Mouse (Mus musculus): Measurements from ENCODE around the gene Kremen1. TPM values are rescaled to one million over a fixed set of nuclear protein-coding genes. Genes with fewer than 3 reads are reported as not detected.

The Kremen1 gene
- polyA plus RNA-seq, 1 experiment: 9.4 TPM

- Histone ChIP-seq H3K4me1 (ENCODE audit: control insufficient read depth, insufficient read depth, insufficient read length) (no peaks in the 10 kb centered on the region), H3K27ac (ENCODE audit: insufficient read depth, low read length) (no peak overlapping the region), H3K36me3 (ENCODE audit: control insufficient read depth, insufficient read depth, low read length) (no peaks in the 10 kb centered on the region), H3K27me3 (ENCODE audit: control insufficient read depth, insufficient read depth, low read length) (no peaks in the 10 kb centered on the region), H3K4me3 (ENCODE audit: extremely low read depth, insufficient read depth, insufficient read length) (no peak overlapping the region)
- TF ChIP-seq CTCF (IDR thresholded peaks at IDR 0.05; ENCODE audit: extremely low read depth, insufficient read depth, insufficient read length, insufficient replicate concordance) (no peak), POLR2A (IDR thresholded peaks at IDR 0.05; ENCODE audit: low read depth, low read length) (no peak)
- DNase-seq (ENCODE audit: low read depth in 1 of 2, low spot score in 2 of 2): no peak
- 96% methylated on average over 9 of the region's 9 CpGs for WGBS
These were observed 76.5 kb downstream of the Kremen1 start for GRCm38 (mm10) chr11:5184832-5185231.

- no peaks in the 10 kb centered on the region for H3K27me3 ChIP-seq (ENCODE audit: control insufficient read depth, insufficient read depth, low read length)
- no peak overlapping the region for H3K4me3 ChIP-seq (ENCODE audit: extremely low read depth, insufficient read depth, insufficient read length)
- H3K4me1 ChIP-seq (ENCODE audit: control insufficient read depth, insufficient read depth, insufficient read length): no peaks in the 10 kb centered on the region
- DNase-seq (ENCODE audit: low read depth in 1 of 2, low spot score in 2 of 2): no peak
- H3K36me3 ChIP-seq (ENCODE audit: control insufficient read depth, insufficient read depth, low read length): no peaks in the 10 kb centered on the region
- 40% methylated on average over 9 of the region's 9 CpGs for WGBS
- no peak overlapping the region for H3K27ac ChIP-seq (ENCODE audit: insufficient read depth, low read length)
- no peak for TF ChIP-seq CTCF (IDR thresholded peaks at IDR 0.05; ENCODE audit: extremely low read depth, insufficient read depth, insufficient read length, insufficient replicate concordance)
- TF ChIP-seq POLR2A (IDR thresholded peaks at IDR 0.05; ENCODE audit: low read depth, low read length): no peak
These were observed 77.1 kb downstream of the Kremen1 start for GRCm38 (mm10) chr11:5184250-5184649.

GRCm38 (mm10) chr11:5182870-5183269 lies 78.5 kb downstream of the Kremen1 start:
- H3K27ac ChIP-seq (ENCODE audit: insufficient read depth, low read length): no peak overlapping the region
- H3K36me3 ChIP-seq (ENCODE audit: control insufficient read depth, insufficient read depth, low read length): no peaks in the 10 kb centered on the region
- no peak overlapping the region for H3K4me3 ChIP-seq (ENCODE audit: extremely low read depth, insufficient read depth, insufficient read length)
- no peak for DNase-seq (ENCODE audit: low read depth in 1 of 2, low spot score in 2 of 2)
- no peak for TF ChIP-seq CTCF (IDR thresholded peaks at IDR 0.05; ENCODE audit: extremely low read depth, insufficient read depth, insufficient read length, insufficient replicate concordance)
- no peak for TF ChIP-seq POLR2A (IDR thresholded peaks at IDR 0.05; ENCODE audit: low read depth, low read length)
- no peaks in the 10 kb centered on the region for H3K27me3 ChIP-seq (ENCODE audit: control insufficient read depth, insufficient read depth, low read length)
- peaks cover 12% of the 10 kb centered on the region; the same call in 1 of the 2 replicates for H3K4me1 ChIP-seq (ENCODE audit: control insufficient read depth, insufficient read depth, insufficient read length)
- 86% methylated on average over 4 of the region's 4 CpGs for WGBS

GRCm38 (mm10) chr11:5181850-5182404 lies 79.4 kb downstream of the Kremen1 start:
- peaks cover 16% of the 10 kb centered on the region; the same call in 1 of the 2 replicates for H3K4me1 ChIP-seq (ENCODE audit: control insufficient read depth, insufficient read depth, insufficient read length)
- TF ChIP-seq POLR2A (IDR thresholded peaks at IDR 0.05; ENCODE audit: low read depth, low read length): no peak
- TF ChIP-seq CTCF (IDR thresholded peaks at IDR 0.05; ENCODE audit: extremely low read depth, insufficient read depth, insufficient read length, insufficient replicate concordance): peak; percentile 97
- H3K36me3 ChIP-seq (ENCODE audit: control insufficient read depth, insufficient read depth, low read length): no peaks in the 10 kb centered on the region
- whole genome bisulfite sequencing: 22% methylated on average over 13 of the region's 13 CpGs
- no peaks in the 10 kb centered on the region for H3K27me3 ChIP-seq (ENCODE audit: control insufficient read depth, insufficient read depth, low read length)
- no peak overlapping the region for H3K27ac ChIP-seq (ENCODE audit: insufficient read depth, low read length)
- DNase-seq (ENCODE audit: low read depth in 1 of 2, low spot score in 2 of 2): peak; percentile 66 to 86
- H3K4me3 ChIP-seq (ENCODE audit: extremely low read depth, insufficient read depth, insufficient read length): no peak overlapping the region

- Histone ChIP-seq H3K4me1 (ENCODE audit: control insufficient read depth, insufficient read depth, insufficient read length) (peaks cover 35% of the 10 kb centered on the region), H3K36me3 (ENCODE audit: control insufficient read depth, insufficient read depth, low read length) (no peaks in the 10 kb centered on the region), H3K27ac (ENCODE audit: insufficient read depth, low read length) (no peak overlapping the region), H3K4me3 (ENCODE audit: extremely low read depth, insufficient read depth, insufficient read length) (no peak overlapping the region), H3K27me3 (ENCODE audit: control insufficient read depth, insufficient read depth, low read length) (no peaks in the 10 kb centered on the region)
- TF ChIP-seq POLR2A (IDR thresholded peaks at IDR 0.05; ENCODE audit: low read depth, low read length) (no peak), CTCF (IDR thresholded peaks at IDR 0.05; ENCODE audit: extremely low read depth, insufficient read depth, insufficient read length, insufficient replicate concordance) (no peak)
- no peak for DNase-seq (ENCODE audit: low read depth in 1 of 2, low spot score in 2 of 2)
- WGBS: 71% methylated on average over 8 of the region's 8 CpGs
These were observed 82.0 kb downstream of the Kremen1 start for GRCm38 (mm10) chr11:5179391-5179790.

GRCm38 (mm10) chr11:5177171-5177570 lies 84.2 kb downstream of the Kremen1 start:
- WGBS: 16% methylated on average over 12 of the region's 12 CpGs
- peaks cover 49% of the 10 kb centered on the region for H3K4me1 ChIP-seq (ENCODE audit: control insufficient read depth, insufficient read depth, insufficient read length)
- peak; percentile 72 to 82 for DNase-seq (ENCODE audit: low read depth in 1 of 2, low spot score in 2 of 2)
- TF ChIP-seq POLR2A (IDR thresholded peaks at IDR 0.05; ENCODE audit: low read depth, low read length) (no peak; the same call in 1 of the 2 replicates), CTCF (IDR thresholded peaks at IDR 0.05; ENCODE audit: extremely low read depth, insufficient read depth, insufficient read length, insufficient replicate concordance) (no peak)
- no peaks in the 10 kb centered on the region for H3K27me3 ChIP-seq (ENCODE audit: control insufficient read depth, insufficient read depth, low read length)
- H3K4me3 ChIP-seq (ENCODE audit: extremely low read depth, insufficient read depth, insufficient read length): peak overlapping the region; percentile 50
- H3K27ac ChIP-seq (ENCODE audit: insufficient read depth, low read length): peak overlapping the region; percentile 99
- H3K36me3 ChIP-seq (ENCODE audit: control insufficient read depth, insufficient read depth, low read length): no peaks in the 10 kb centered on the region

- Histone ChIP-seq H3K36me3 (ENCODE audit: control insufficient read depth, insufficient read depth, low read length) (no peaks in the 10 kb centered on the region), H3K4me3 (ENCODE audit: extremely low read depth, insufficient read depth, insufficient read length) (no peak overlapping the region), H3K4me1 (ENCODE audit: control insufficient read depth, insufficient read depth, insufficient read length) (peaks cover 49% of the 10 kb centered on the region), H3K27ac (ENCODE audit: insufficient read depth, low read length) (peak overlapping the region; percentile 85), H3K27me3 (ENCODE audit: control insufficient read depth, insufficient read depth, low read length) (no peaks in the 10 kb centered on the region)
- TF ChIP-seq POLR2A (IDR thresholded peaks at IDR 0.05; ENCODE audit: low read depth, low read length): no peak
- no peak for TF ChIP-seq CTCF (IDR thresholded peaks at IDR 0.05; ENCODE audit: extremely low read depth, insufficient read depth, insufficient read length, insufficient replicate concordance)
- peak in 1 of 2 experiments; percentile 32 for DNase-seq (ENCODE audit: low read depth in 1 of 2, low spot score in 2 of 2)
- WGBS: 49% methylated on average over 8 of the region's 8 CpGs
These were observed 84.7 kb downstream of the Kremen1 start for GRCm38 (mm10) chr11:5176685-5177084.

All from spleen, adult 2 months (tissue).